Mouse (Mus musculus) liver, embryonic 14.5 days (tissue): ENCODE measurements at regions not wholly inside any gene's neighbourhood (a gene's known extent, or its start where the extent isn't known, plus 50 kb on each side); places are given as distances from the start of the nearest gene placed in this dataset.

ENCODE experiments used
- CTCF ChIP-seq: IDR thresholded peaks from 2 replicates; pipeline ENCODE4 v1.5.1; 2016; ENCODE audit warnings: antibody characterized with exemption, low read depth, control low read depth
- EP300 ChIP-seq: IDR thresholded peaks from 2 replicates; pipeline ENCODE4 v1.6.1; 2016; ENCODE audit warnings: antibody characterized with exemption, low read depth

DNA sequence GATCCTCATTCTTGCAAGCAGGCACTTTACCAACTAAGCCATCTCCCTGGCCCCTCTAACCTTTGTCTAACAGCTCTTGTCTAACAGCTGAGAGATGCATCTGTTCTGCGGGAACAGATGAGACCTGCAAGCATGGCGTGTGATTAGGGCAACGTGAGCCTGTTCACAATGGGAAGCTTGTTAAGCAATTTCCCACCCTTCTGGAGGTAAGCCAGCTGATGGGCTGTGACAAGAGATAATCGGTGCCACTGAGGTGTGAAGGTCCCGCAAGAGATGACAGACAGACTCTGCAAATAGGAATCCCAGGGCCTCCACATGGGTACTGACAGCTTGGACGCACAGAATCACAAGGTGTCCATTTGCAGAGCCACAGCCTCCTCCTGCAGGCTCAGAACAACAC, 219.3 kb downstream of the Actr3 start:
- TF ChIP-seq EP300 (no peak), CTCF (no peak)
